Mouse (Mus musculus): ENCODE measurements at regions not wholly inside any gene's neighbourhood (a gene's known extent, or its start where the extent isn't known, plus 50 kb on each side); places are given as distances from the start of the nearest gene placed in this dataset.

DNA sequence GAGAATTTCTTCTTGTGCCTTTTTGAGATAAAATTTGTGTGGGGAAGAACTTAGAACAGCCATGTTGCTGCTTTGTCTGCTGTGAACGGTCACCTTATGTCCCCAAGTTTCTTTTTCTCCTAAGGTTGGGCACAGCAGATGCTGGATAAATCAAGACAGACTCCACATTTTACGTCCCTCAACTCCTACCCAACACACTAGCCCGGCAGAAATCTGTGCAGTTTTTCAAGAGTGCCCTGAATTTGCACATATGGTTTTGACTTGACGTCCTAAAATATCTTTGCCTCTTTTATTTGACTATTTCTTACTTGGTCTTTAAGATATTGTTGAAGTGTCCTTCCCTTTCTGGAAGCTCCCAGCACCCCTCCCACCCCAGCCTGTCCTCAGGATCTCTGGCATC is 312.7 kb downstream of the Rnf144a start:
- TF ChIP-seq CTCF (conservative IDR thresholded peaks at IDR 0.05; ENCODE audit: low read length): no peak
- no peak for TF ChIP-seq NANOG (IDR thresholded peaks at IDR 0.05; ENCODE audit: borderline replicate concordance, low read length)
- TF ChIP-seq POU5F1 (IDR thresholded peaks at IDR 0.05; ENCODE audit: borderline replicate concordance, low read length): no peak
- Histone ChIP-seq H3K27me3 (ENCODE audit: insufficient read depth, low read length) (no peaks in the 10 kb centered on the region), H3K36me3 (ENCODE audit: insufficient read depth, low read length) (no peaks in the 10 kb centered on the region), H3K4me1 (replicated peaks; ENCODE audit: low read depth, low read length) (no peaks in the 10 kb centered on the region), H3K4me3 (replicated peaks; ENCODE audit: low read length) (no peak overlapping the region), H3K9me3 (ENCODE audit: low read length) (no peaks in the 10 kb centered on the region)

DNA sequence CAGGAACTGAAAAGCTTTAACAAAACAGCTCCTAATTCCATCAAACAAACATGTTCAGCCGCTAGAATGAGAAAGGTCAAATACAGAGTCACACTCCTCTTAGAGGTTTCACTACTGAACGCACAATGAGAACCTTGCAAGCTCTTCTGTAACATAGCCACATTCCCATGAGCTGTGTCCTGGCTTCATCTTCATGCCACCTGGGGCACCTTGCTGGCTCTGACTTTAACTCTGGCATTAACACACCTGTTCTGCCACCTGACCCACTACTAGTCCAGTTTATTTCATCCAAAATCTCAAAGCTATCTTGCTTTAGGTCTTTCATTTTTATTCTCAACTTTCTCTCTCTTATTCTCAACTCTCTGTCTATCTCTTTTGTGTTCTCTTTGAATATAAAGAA is 314.9 kb downstream of the Rnf144a start:
- TF ChIP-seq POU5F1 (IDR thresholded peaks at IDR 0.05; ENCODE audit: borderline replicate concordance, low read length): no peak
- no peak for TF ChIP-seq CTCF (conservative IDR thresholded peaks at IDR 0.05; ENCODE audit: low read length)
- no peak for TF ChIP-seq NANOG (IDR thresholded peaks at IDR 0.05; ENCODE audit: borderline replicate concordance, low read length)

DNA sequence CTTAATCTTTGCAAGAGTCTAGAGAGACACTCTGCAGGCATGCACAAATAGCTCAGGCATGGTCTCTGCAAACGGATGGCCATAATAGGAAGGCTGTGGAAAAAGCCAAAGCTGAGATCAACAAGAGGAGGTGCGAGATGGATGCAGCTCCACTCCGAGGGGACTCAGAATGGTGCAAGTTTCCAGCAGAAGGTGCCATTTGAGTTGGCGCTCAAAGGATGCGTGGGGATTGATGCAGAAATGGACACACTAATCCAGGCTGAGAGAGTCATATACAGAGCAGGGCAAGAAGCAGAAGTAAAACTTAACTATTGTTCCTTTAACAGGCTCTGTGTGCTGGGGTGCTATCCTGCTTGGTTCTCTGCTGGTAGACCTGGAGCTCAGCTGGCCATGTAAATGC is 315.9 kb downstream of the Rnf144a start:
- no peaks in the 10 kb centered on the region for H3K36me3 ChIP-seq (ENCODE audit: insufficient read depth, low read length)
- H3K4me1 ChIP-seq (replicated peaks; ENCODE audit: low read depth, low read length): no peaks in the 10 kb centered on the region
- no peak for TF ChIP-seq CTCF (conservative IDR thresholded peaks at IDR 0.05; ENCODE audit: low read length)
- no peak for TF ChIP-seq NANOG (IDR thresholded peaks at IDR 0.05; ENCODE audit: borderline replicate concordance, low read length)
- TF ChIP-seq POU5F1 (IDR thresholded peaks at IDR 0.05; ENCODE audit: borderline replicate concordance, low read length): no peak
- no peaks in the 10 kb centered on the region for H3K9me3 ChIP-seq (ENCODE audit: low read length)
- no peak overlapping the region for H3K4me3 ChIP-seq (replicated peaks; ENCODE audit: low read length)
- H3K27me3 ChIP-seq (ENCODE audit: insufficient read depth, low read length): no peaks in the 10 kb centered on the region

More for the DNA sequence above, 314.9 kb downstream of the Rnf144a start:
- Histone ChIP-seq H3K9me3 (ENCODE audit: low read length) (no peaks in the 10 kb centered on the region), H3K27me3 (ENCODE audit: insufficient read depth, low read length) (no peaks in the 10 kb centered on the region), H3K4me3 (replicated peaks; ENCODE audit: low read length) (no peak overlapping the region), H3K4me1 (replicated peaks; ENCODE audit: low read depth, low read length) (no peaks in the 10 kb centered on the region), H3K36me3 (ENCODE audit: insufficient read depth, low read length) (no peaks in the 10 kb centered on the region)

DNA sequence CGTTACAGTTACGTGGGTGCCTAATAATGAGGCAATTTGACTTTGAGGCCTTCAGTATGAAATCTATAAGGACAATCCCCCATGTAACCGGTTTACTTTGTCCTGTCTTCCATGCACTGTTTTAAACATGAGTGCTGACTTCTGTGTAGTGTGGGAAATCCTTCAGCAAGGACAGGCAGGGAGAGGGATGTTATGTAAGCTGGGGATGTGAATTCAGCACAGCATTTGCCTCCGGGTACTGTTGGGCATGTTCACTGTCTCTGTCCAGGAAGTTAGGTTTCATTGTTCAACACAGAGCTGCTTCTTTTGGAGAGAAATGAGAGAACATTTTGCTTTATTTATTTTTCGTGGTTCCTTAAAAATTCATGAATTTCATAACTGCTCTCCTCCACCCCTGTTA is 322.7 kb downstream of the Rnf144a start:
- Histone ChIP-seq H3K4me3 (replicated peaks; ENCODE audit: low read length) (no peak overlapping the region), H3K36me3 (ENCODE audit: insufficient read depth, low read length) (no peaks in the 10 kb centered on the region), H3K4me1 (replicated peaks; ENCODE audit: low read depth, low read length) (no peaks in the 10 kb centered on the region), H3K27me3 (ENCODE audit: insufficient read depth, low read length) (no peaks in the 10 kb centered on the region), H3K9me3 (ENCODE audit: low read length) (no peaks in the 10 kb centered on the region)
- no peak for TF ChIP-seq NANOG (IDR thresholded peaks at IDR 0.05; ENCODE audit: borderline replicate concordance, low read length)
- no peak for TF ChIP-seq POU5F1 (IDR thresholded peaks at IDR 0.05; ENCODE audit: borderline replicate concordance, low read length)
- no peak for TF ChIP-seq CTCF (conservative IDR thresholded peaks at IDR 0.05; ENCODE audit: low read length)

DNA sequence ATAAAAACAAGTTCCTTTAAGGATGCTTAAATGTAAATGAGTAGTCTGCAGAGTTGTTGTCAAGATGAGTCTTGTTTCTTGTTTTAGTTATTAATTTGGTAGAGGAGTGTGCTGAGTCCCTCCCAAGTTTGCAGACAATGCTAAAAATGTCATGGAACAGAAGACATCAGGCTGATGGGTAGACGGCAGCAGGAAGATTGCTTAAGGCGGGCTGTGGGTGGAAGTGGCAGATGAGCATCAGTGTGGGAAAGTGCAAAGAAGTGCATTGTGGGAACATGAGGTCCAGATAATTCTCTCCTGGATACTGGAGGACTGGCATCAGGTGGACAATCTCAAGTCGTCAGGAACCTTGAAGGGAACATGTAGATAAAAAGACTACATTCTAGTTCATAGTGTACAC is 323.2 kb downstream of the Rnf144a start:
- Histone ChIP-seq H3K27me3 (ENCODE audit: insufficient read depth, low read length) (no peaks in the 10 kb centered on the region), H3K36me3 (ENCODE audit: insufficient read depth, low read length) (no peaks in the 10 kb centered on the region), H3K4me1 (replicated peaks; ENCODE audit: low read depth, low read length) (no peaks in the 10 kb centered on the region), H3K4me3 (replicated peaks; ENCODE audit: low read length) (no peak overlapping the region), H3K9me3 (ENCODE audit: low read length) (no peaks in the 10 kb centered on the region)
- TF ChIP-seq NANOG (IDR thresholded peaks at IDR 0.05; ENCODE audit: borderline replicate concordance, low read length) (no peak), POU5F1 (IDR thresholded peaks at IDR 0.05; ENCODE audit: borderline replicate concordance, low read length) (no peak), CTCF (conservative IDR thresholded peaks at IDR 0.05; ENCODE audit: low read length) (no peak)

DNA sequence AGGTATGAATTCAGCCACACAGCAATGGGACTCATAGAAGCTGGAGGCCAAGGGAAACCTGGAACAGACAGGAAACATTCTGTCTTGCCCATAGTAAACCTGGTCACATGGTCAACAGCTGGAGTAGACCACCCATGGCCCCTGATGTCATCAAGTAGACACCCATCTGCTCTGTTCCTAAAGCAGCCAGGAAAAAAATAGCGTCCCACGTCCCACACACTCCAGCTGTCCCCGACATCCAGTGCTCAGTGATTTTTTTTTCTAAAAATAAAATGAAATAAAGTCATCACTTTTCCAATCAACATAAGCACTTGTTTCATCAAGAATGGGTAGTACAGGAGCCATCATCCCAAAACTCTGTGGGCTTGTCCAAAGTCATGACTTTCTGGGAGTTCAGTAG is 326.7 kb downstream of the Rnf144a start:
- Histone ChIP-seq H3K36me3 (ENCODE audit: insufficient read depth, low read length) (no peaks in the 10 kb centered on the region), H3K9me3 (ENCODE audit: low read length) (no peaks in the 10 kb centered on the region), H3K4me3 (replicated peaks; ENCODE audit: low read length) (no peak overlapping the region), H3K4me1 (replicated peaks; ENCODE audit: low read depth, low read length) (no peaks in the 10 kb centered on the region), H3K27me3 (ENCODE audit: insufficient read depth, low read length) (no peaks in the 10 kb centered on the region)
- TF ChIP-seq CTCF (conservative IDR thresholded peaks at IDR 0.05; ENCODE audit: low read length): no peak
- TF ChIP-seq NANOG (IDR thresholded peaks at IDR 0.05; ENCODE audit: borderline replicate concordance, low read length): no peak
- TF ChIP-seq POU5F1 (IDR thresholded peaks at IDR 0.05; ENCODE audit: borderline replicate concordance, low read length): no peak

DNA sequence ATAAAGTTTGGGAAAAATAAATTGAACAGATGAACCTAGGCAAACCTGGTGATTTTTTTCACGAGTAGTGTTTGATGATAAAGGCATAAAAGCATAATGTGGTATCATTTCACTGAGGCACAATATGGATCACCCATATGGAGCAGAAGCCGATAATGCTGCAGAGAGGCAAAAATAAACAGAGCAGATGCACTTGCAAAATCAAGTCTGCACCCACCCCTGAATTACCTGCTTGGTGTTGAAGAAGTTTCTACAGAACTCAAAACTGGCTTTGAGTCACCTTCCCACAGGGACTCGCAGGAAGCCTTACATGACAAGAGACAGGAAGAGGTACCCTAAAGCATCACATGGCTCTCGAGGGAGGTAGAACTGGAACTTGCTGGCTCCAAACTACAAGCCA is 328.1 kb downstream of the Rnf144a start:
- H3K36me3 ChIP-seq (ENCODE audit: insufficient read depth, low read length): no peaks in the 10 kb centered on the region
- no peaks in the 10 kb centered on the region for H3K27me3 ChIP-seq (ENCODE audit: insufficient read depth, low read length)
- no peaks in the 10 kb centered on the region for H3K4me1 ChIP-seq (replicated peaks; ENCODE audit: low read depth, low read length)
- no peaks in the 10 kb centered on the region for H3K9me3 ChIP-seq (ENCODE audit: low read length)
- no peak overlapping the region for H3K4me3 ChIP-seq (replicated peaks; ENCODE audit: low read length)
- TF ChIP-seq POU5F1 (IDR thresholded peaks at IDR 0.05; ENCODE audit: borderline replicate concordance, low read length) (no peak), CTCF (conservative IDR thresholded peaks at IDR 0.05; ENCODE audit: low read length) (no peak)

DNA sequence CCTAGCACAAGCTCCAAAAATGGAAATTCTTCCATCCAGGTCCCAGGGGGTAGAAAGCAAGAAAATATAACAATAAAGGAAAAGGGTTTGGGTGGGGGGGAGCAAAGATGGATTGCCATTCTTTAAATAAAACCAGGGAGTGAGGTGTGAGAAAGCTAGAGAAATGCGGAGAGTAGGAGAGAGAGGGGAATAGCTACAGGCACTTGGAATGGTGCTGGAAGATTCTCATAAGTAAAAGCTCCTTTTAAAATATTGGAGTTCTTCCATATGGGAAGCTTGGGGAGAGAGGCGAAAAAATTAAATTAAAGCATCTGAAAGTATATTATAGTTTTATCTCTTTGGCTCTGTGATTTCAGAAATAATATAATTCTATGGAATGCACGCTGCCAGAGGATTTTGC is 328.6 kb downstream of the Rnf144a start:
- TF ChIP-seq NANOG (IDR thresholded peaks at IDR 0.05; ENCODE audit: borderline replicate concordance, low read length) (no peak), POU5F1 (IDR thresholded peaks at IDR 0.05; ENCODE audit: borderline replicate concordance, low read length) (no peak), CTCF (conservative IDR thresholded peaks at IDR 0.05; ENCODE audit: low read length) (no peak)
- H3K36me3 ChIP-seq (ENCODE audit: insufficient read depth, low read length): no peaks in the 10 kb centered on the region
- no peaks in the 10 kb centered on the region for H3K9me3 ChIP-seq (ENCODE audit: low read length)
- H3K27me3 ChIP-seq (ENCODE audit: insufficient read depth, low read length): no peaks in the 10 kb centered on the region
- H3K4me3 ChIP-seq (replicated peaks; ENCODE audit: low read length): no peak overlapping the region
- H3K4me1 ChIP-seq (replicated peaks; ENCODE audit: low read depth, low read length): no peaks in the 10 kb centered on the region

DNA sequence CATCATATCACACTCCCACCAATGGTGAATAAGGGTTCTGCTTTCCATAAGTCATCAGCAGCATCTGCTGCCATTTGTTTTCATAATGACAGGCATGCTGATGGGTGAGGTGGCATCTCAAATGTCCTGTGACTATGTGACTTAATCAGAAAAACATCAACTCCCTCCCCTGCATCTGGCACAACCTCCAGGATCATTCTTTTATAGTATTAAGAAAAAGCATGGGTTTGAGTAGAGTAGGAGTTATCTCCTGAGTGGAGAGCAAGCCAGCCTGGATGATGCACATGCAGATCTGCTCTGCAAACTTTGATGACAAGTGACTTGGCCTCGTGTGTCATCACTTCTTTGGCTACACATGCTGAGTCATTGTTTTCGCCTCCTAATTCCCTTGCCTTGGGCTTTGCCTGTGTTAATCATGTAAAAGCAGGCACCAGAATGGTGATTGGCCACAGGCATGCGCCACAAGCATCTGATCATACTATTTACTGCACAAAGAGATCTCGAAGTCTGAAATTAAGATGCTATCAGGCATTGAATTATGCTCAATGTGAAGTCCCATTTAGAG is 335.9 kb downstream of the Rnf144a start:
- TF ChIP-seq CTCF (conservative IDR thresholded peaks at IDR 0.05; ENCODE audit: low read length) (no peak), POU5F1 (IDR thresholded peaks at IDR 0.05; ENCODE audit: borderline replicate concordance, low read length) (no peak)
- no peaks in the 10 kb centered on the region for H3K36me3 ChIP-seq (ENCODE audit: insufficient read depth, low read length)
- H3K4me1 ChIP-seq (replicated peaks; ENCODE audit: low read depth, low read length): no peaks in the 10 kb centered on the region
- no peak overlapping the region for H3K4me3 ChIP-seq (replicated peaks; ENCODE audit: low read length)
- H3K9me3 ChIP-seq (ENCODE audit: low read length): no peaks in the 10 kb centered on the region
- no peaks in the 10 kb centered on the region for H3K27me3 ChIP-seq (ENCODE audit: insufficient read depth, low read length)
